Mouse (Mus musculus): ENCODE measurements around the gene Carns1. TPM values are rescaled to one million over a fixed set of nuclear protein-coding genes. Genes with fewer than 3 reads are reported as not detected.

Gene Carns1
- polyA plus RNA-seq, 1 experiment from 2014 or later: 3.2 TPM

- H3K27me3 ChIP-seq (ENCODE audit: low read depth, poor library complexity, severe bottlenecking): peaks cover 44% of the 10 kb centered on the region
- peaks cover 76% of the 10 kb centered on the region for H3K4me1 ChIP-seq
- H3K36me3 ChIP-seq: no peaks in the 10 kb centered on the region
- DNase-seq (ENCODE audit: low spot score): peak; percentile 78
- under 1% methylated on average over 49 of the region's 49 CpGs for WGBS
- peak within 1 kb of the TSS; percentile 97 for H3K27ac ChIP-seq
- H3K4me3 ChIP-seq: peak within 1 kb of the TSS; percentile 83
- no peaks in the 10 kb centered on the region for H3K9me3 ChIP-seq (replicated peaks)
These were observed 38.9 kb upstream of the Carns1 start, which contains the start of the genes Clcf1 and AC109138.7 for GRCm38 (mm10) chr19:4214071-4214770. Gene Clcf1 (plus strand): TSS chr19:4214238. Gene AC109138.7 (plus strand): TSS chr19:4214357.

GRCm38 (mm10) chr19:4213524-4213974 lies 38.3 kb upstream of the Carns1 start:
- peak overlapping the region; percentile 97 for H3K27ac ChIP-seq
- peaks cover 49% of the 10 kb centered on the region for H3K27me3 ChIP-seq (ENCODE audit: low read depth, poor library complexity, severe bottlenecking)
- WGBS: 8% methylated on average over 9 of the region's 9 CpGs
- no peaks in the 10 kb centered on the region for H3K36me3 ChIP-seq
- H3K4me3 ChIP-seq: peak overlapping the region; percentile 83
- H3K9me3 ChIP-seq (replicated peaks): no peaks in the 10 kb centered on the region
- peaks cover 74% of the 10 kb centered on the region for H3K4me1 ChIP-seq
- DNase-seq (ENCODE audit: low spot score): no peak

DNA sequence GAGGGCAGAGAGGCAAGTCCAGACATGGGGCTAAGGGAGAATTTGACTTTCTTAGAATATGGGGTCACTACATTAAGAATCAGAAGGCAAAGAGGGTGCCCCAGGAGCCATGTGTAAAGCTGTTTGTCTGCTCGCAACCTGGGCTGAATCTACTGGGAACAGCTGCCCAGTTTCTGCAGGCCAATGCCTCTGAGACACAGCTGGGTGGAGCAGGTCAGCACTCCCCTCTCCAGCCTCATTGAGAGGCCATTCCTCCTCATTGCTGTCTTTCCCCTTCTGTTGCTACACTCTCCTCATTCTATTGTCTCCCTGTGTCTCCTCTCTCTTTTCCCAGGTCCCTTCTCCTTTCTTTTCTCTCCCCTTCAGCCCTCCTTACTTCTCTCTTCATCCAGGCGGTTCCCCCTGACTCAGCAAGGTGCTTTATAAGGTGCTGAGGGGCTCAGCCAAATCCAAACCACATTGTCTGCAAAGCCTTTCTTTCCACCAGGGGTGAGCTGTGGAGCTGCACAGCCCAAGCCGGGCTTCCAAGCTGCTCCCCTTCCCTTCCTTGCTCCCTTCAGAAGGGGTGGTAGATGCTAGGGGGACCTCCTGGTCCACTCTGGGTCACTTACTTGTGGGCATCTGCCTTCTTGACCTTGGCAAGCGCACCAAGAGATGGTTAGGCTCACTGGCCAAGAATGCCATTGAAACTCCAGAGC lies 36.8 kb upstream of the Carns1 start:
- Histone ChIP-seq H3K4me3 (peak overlapping the region; percentile 83), H3K27ac (peak overlapping the region; percentile 97), H3K27me3 (ENCODE audit: low read depth, poor library complexity, severe bottlenecking) (peaks cover 47% of the 10 kb centered on the region), H3K36me3 (no peaks in the 10 kb centered on the region), H3K9me3 (replicated peaks) (no peaks in the 10 kb centered on the region), H3K4me1 (peaks cover 60% of the 10 kb centered on the region)
- no peak for DNase-seq (ENCODE audit: low spot score)
- WGBS: 28% methylated on average over 4 of the region's 4 CpGs

GRCm38 (mm10) chr19:4208563-4208962 lies 33.3 kb upstream of the Carns1 start:
- no peak overlapping the region for H3K27ac ChIP-seq
- peaks cover 29% of the 10 kb centered on the region for H3K4me1 ChIP-seq
- no peaks in the 10 kb centered on the region for H3K36me3 ChIP-seq
- H3K27me3 ChIP-seq (ENCODE audit: low read depth, poor library complexity, severe bottlenecking): peaks cover 40% of the 10 kb centered on the region
- H3K9me3 ChIP-seq (replicated peaks): no peaks in the 10 kb centered on the region
- H3K4me3 ChIP-seq: no peak overlapping the region
- WGBS: 74% methylated on average over 5 of the region's 5 CpGs
- DNase-seq (ENCODE audit: low spot score): no peak

GRCm38 (mm10) chr19:4206971-4207370 lies 31.7 kb upstream of the Carns1 start:
- Histone ChIP-seq H3K9me3 (replicated peaks) (no peaks in the 10 kb centered on the region), H3K4me3 (no peak overlapping the region), H3K27ac (no peak overlapping the region), H3K27me3 (ENCODE audit: low read depth, poor library complexity, severe bottlenecking) (peaks cover 26% of the 10 kb centered on the region), H3K36me3 (no peaks in the 10 kb centered on the region), H3K4me1 (peaks cover 19% of the 10 kb centered on the region)
- peak; percentile 82 for DNase-seq (ENCODE audit: low spot score)
- 0% methylated on average over 2 of the region's 2 CpGs for WGBS

DNA sequence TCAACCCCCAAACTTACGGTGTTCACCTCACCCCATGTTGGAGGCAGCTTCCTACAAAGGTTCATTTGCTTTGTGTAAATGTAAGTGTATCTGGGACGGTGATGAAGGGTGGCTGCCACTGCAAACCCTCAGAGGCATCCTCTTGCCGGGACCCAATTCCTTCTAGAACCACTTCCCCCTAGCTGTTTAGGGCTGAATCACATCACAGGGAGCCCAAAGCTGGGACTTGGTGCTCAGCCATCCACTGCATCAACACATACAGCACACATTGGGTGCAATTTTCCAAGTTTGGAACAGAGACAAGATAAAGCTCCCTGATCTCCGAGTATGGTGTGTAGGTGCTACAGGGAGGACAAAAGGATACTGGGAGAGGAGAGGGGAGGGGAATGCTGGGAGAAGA lies 29.6 kb upstream of the Carns1 start:
- H3K9me3 ChIP-seq (replicated peaks): no peaks in the 10 kb centered on the region
- H3K4me3 ChIP-seq: no peak overlapping the region
- WGBS: 68% methylated on average over 4 of the region's 4 CpGs
- DNase-seq (ENCODE audit: low spot score): no peak
- H3K4me1 ChIP-seq: peaks cover 27% of the 10 kb centered on the region
- H3K27ac ChIP-seq: no peak overlapping the region
- peaks cover 6% of the 10 kb centered on the region for H3K36me3 ChIP-seq
- peaks cover 18% of the 10 kb centered on the region for H3K27me3 ChIP-seq (ENCODE audit: low read depth, poor library complexity, severe bottlenecking)

- peaks cover 29% of the 10 kb centered on the region for H3K4me1 ChIP-seq
- no peak overlapping the region for H3K27ac ChIP-seq
- WGBS: 67% methylated on average over 13 of the region's 13 CpGs
- peaks cover 14% of the 10 kb centered on the region for H3K27me3 ChIP-seq (ENCODE audit: low read depth, poor library complexity, severe bottlenecking)
- no peak for DNase-seq (ENCODE audit: low spot score)
- H3K36me3 ChIP-seq: peaks cover 18% of the 10 kb centered on the region
- H3K4me3 ChIP-seq: no peak overlapping the region
- no peaks in the 10 kb centered on the region for H3K9me3 ChIP-seq (replicated peaks)
These were observed 28.5 kb upstream of the Carns1 start for GRCm38 (mm10) chr19:4203604-4204326.

GRCm38 (mm10) chr19:4203148-4203547 lies 27.9 kb upstream of the Carns1 start:
- Histone ChIP-seq H3K4me1 (peaks cover 29% of the 10 kb centered on the region), H3K27ac (no peak overlapping the region), H3K9me3 (replicated peaks) (no peaks in the 10 kb centered on the region), H3K4me3 (no peak overlapping the region), H3K27me3 (ENCODE audit: low read depth, poor library complexity, severe bottlenecking) (peaks cover 13% of the 10 kb centered on the region), H3K36me3 (peaks cover 24% of the 10 kb centered on the region)
- DNase-seq (ENCODE audit: low spot score): no peak
- WGBS: 70% methylated on average over 3 of the region's 3 CpGs

DNA sequence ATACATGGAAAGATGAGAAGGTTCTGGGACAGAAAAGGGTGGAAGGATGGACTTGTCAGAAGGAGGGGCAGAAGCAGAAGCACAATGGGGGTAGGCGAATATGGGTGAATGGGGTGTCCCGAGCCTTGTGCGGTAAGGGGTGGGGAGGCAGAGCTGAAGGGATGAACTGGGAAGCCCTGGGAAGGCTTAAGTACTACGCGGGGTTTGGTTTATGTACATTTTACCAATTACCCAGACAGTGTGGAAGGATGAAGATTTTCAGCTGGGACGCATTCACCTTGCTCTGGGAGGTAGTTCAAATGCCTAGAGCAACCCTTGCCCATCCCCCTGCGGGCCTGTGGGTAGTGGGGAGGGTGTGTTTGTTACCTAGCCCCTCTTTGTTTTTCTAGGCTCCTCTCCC lies 26.9 kb upstream of the Carns1 start:
- DNase-seq (ENCODE audit: low spot score): no peak
- H3K27me3 ChIP-seq (ENCODE audit: low read depth, poor library complexity, severe bottlenecking): peaks cover 13% of the 10 kb centered on the region
- no peaks in the 10 kb centered on the region for H3K9me3 ChIP-seq (replicated peaks)
- 30% methylated on average over 7 of the region's 7 CpGs for WGBS
- peaks cover 36% of the 10 kb centered on the region for H3K4me1 ChIP-seq
- H3K36me3 ChIP-seq: peaks cover 34% of the 10 kb centered on the region
- H3K27ac ChIP-seq: peak overlapping the region; percentile 83
- peak overlapping the region; percentile 66 for H3K4me3 ChIP-seq

DNA sequence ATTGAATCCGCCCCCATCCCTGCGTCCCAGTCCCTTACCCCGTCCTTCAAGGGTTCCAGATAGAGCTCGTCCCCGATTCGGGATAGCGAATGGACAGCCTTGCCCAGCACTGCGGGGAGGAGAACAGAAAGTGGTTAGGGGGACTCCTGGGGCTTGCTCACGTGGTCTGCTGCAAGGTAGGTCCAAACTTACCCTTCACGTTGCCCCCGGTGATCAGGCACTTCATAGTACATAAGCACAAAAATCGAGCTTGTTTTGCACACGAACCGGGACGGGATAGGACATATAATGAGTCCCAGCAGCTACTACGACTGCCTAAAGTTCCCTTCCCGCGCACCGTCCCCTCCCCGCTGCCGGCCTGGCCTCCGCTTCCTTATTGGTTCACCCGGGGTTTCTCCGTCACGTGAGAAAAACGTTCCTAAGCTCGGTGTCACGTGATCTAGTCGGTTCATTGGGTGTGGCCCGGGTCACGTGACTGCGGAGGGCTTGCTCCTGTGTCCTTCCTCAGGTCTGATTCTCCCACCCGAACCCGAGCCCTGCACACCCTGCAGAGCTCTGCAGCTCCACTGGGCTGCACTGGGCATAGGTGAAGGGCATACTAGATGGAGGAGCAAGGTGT lies 26.1 kb upstream of the Carns1 start, which contains the start of gene Rad9a:
Gene Rad9a (minus strand): TSS at position 372 of the 619 bp plus-strand sequence.
- WGBS: under 1% methylated on average over 34 of the region's 34 CpGs
- H3K9me3 ChIP-seq (replicated peaks): no peaks in the 10 kb centered on the region
- peak within 1 kb of the TSS; percentile 66 for H3K4me3 ChIP-seq
- peaks cover 11% of the 10 kb centered on the region for H3K27me3 ChIP-seq (ENCODE audit: low read depth, poor library complexity, severe bottlenecking)
- peak within 1 kb of the TSS; percentile 83 for H3K27ac ChIP-seq
- H3K36me3 ChIP-seq: peaks cover 41% of the 10 kb centered on the region
- H3K4me1 ChIP-seq: peaks cover 38% of the 10 kb centered on the region
- DNase-seq (ENCODE audit: low spot score): peak; percentile 99

DNA sequence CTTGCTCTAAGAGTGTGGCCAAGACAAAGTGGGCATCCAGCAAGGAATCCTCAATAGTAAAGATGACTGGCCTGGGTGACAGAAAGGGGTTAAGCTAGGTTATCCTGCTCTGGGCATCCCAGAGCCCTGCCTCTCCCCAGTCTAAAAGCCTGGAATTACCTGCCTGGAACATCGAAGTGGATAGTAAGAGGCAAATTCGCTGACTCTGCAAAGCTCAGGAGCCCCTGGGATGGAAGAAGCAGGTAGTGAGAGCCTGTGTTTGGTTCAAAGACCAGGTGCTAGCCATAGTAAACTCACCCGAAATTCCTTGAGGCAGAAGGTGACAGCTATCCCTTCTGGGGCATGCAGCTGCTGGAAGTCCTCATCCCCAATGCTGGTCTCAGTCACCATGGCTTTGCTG lies 21.9 kb upstream of the Carns1 start:
- Histone ChIP-seq H3K36me3 (peaks cover 77% of the 10 kb centered on the region), H3K4me1 (peaks cover 70% of the 10 kb centered on the region)
- DNase-seq (ENCODE audit: low spot score): no peak

GRCm38 (mm10) chr19:4196548-4196947 lies 21.3 kb upstream of the Carns1 start:
- peak overlapping the region; percentile 37; the same call in 1 of the 2 replicates for H3K27ac ChIP-seq
- no peak for DNase-seq (ENCODE audit: low spot score)
- H3K27me3 ChIP-seq (ENCODE audit: low read depth, poor library complexity, severe bottlenecking): no peaks in the 10 kb centered on the region
- H3K9me3 ChIP-seq (replicated peaks): no peaks in the 10 kb centered on the region
- WGBS: 36% methylated on average over 5 of the region's 5 CpGs
- peaks cover 69% of the 10 kb centered on the region for H3K4me1 ChIP-seq
- peaks cover 80% of the 10 kb centered on the region for H3K36me3 ChIP-seq
- H3K4me3 ChIP-seq: peak overlapping the region; percentile 11; the same call in 1 of the 2 replicates

More for the DNA sequence above, 21.9 kb upstream of the Carns1 start:
- Histone ChIP-seq H3K27me3 (ENCODE audit: low read depth, poor library complexity, severe bottlenecking) (no peaks in the 10 kb centered on the region), H3K27ac (no peak overlapping the region), H3K9me3 (replicated peaks) (no peaks in the 10 kb centered on the region), H3K4me3 (0 out of 2 replicates have a peak overlapping the region, but pooled peaks have one; percentile 11)
- 73% methylated on average over 3 of the region's 3 CpGs for WGBS
